Mouse (Mus musculus): ENCODE data around the gene Osbpl7. TPM values are rescaled to one million over a fixed set of nuclear protein-coding genes. Genes with fewer than 3 reads are reported as not detected.
A peak's percentile ranks its signal among the peaks of the same experiment; 100 is the strongest.

Gene Osbpl7
- total and polyA plus RNA-seq, 3 experiments: 11.5 to 18.9 TPM; not detected in 1

GRCm38 (mm10) chr11:97049492-97050085 lies 839 bp upstream of the Osbpl7 start:
- Histone ChIP-seq H3K4me1 (ENCODE audit: control insufficient read depth in 1 of 2, insufficient read depth in 2 of 2, low read length in 2 of 2) (peaks cover 0 to 16% of the 10 kb centered on the region in 2 experiments; a peak in 2 of 4 replicates), H3K79me2 (ENCODE audit: control insufficient read depth, insufficient read depth, low read length, poor library complexity) (peaks cover 10% of the 10 kb centered on the region), H3K27me3 (ENCODE audit: control insufficient read depth in 1 of 2, insufficient read depth in 2 of 2, low read length in 2 of 2) (no peaks in the 10 kb centered on the region), H3K9me3 (replicated peaks; ENCODE audit: insufficient read depth, low read length) (no peaks in the 10 kb centered on the region), H3K4me3 (ENCODE audit: control insufficient read depth in 1 of 2, insufficient read depth in 1 of 2, low read depth in 2 of 2, low read length in 2 of 2) (no peak overlapping the region), H3K36me3 (ENCODE audit: control insufficient read depth in 1 of 2, insufficient read depth in 2 of 2, low read length in 2 of 2) (no peaks in the 10 kb centered on the region), H3K9ac (ENCODE audit: control insufficient read depth, low read depth, low read length, poor library complexity, severe bottlenecking) (no peak overlapping the region), H3K27ac (ENCODE audit: control insufficient read depth, low read depth, low read length) (no peak overlapping the region)
- peak; percentile 84 for TF ChIP-seq POLR2AphosphoS2 (IDR thresholded peaks at IDR 0.05; ENCODE audit: low read length)
- TF ChIP-seq USF1 (IDR thresholded peaks at IDR 0.05; ENCODE audit: low read depth, low read length): no peak
- no peak for DNase-seq (ENCODE audit: low read depth, low spot score)

GRCm38 (mm10) chr11:97050944-97051586 lies 637 bp downstream of the Osbpl7 start:
- TF ChIP-seq MYC (IDR thresholded peaks at IDR 0.05; ENCODE audit: low read depth, low read length) (0 out of 2 replicates have a peak, but pooled peaks have one; percentile 16), POLR2A (IDR thresholded peaks at IDR 0.05; ENCODE audit: control insufficient read depth in 1 of 2, insufficient read depth in 1 of 2, low read depth in 1 of 2, low read length in 2 of 2, poor library complexity in 1 of 2) (no peak), SIN3A (IDR thresholded peaks at IDR 0.05; ENCODE audit: low read length) (peak; percentile 11; the same call in 1 of the 2 replicates), MXI1 (IDR thresholded peaks at IDR 0.05; ENCODE audit: low read depth, low read length) (peak; percentile 14), MEF2A (IDR thresholded peaks at IDR 0.05; ENCODE audit: extremely low read depth, insufficient replicate concordance, low read depth, low read length, poor library complexity, severe bottlenecking) (no peak)
- peak; percentile 70 for DNase-seq (ENCODE audit: low read depth, low spot score)
- Histone ChIP-seq H3K4me3 (ENCODE audit: control insufficient read depth in 1 of 2, insufficient read depth in 1 of 2, low read depth in 2 of 2, low read length in 2 of 2) (peak overlapping the region; percentile 78 to 88), H3K36me3 (ENCODE audit: control insufficient read depth in 1 of 2, insufficient read depth in 2 of 2, low read length in 2 of 2) (no peaks in the 10 kb centered on the region), H3K27me3 (ENCODE audit: control insufficient read depth in 1 of 2, insufficient read depth in 2 of 2, low read length in 2 of 2) (no peaks in the 10 kb centered on the region), H3K79me2 (ENCODE audit: control insufficient read depth, insufficient read depth, low read length, poor library complexity) (peaks cover 10% of the 10 kb centered on the region), H3K9ac (ENCODE audit: control insufficient read depth, low read depth, low read length, poor library complexity, severe bottlenecking) (peak overlapping the region; percentile 83), H3K27ac (ENCODE audit: control insufficient read depth, low read depth, low read length) (peak overlapping the region; percentile 54), H3K4me1 (ENCODE audit: control insufficient read depth in 1 of 2, insufficient read depth in 2 of 2, low read length in 2 of 2) (peaks cover 0 to 16% of the 10 kb centered on the region in 2 experiments; a peak in 2 of 4 replicates), H3K9me3 (replicated peaks; ENCODE audit: insufficient read depth, low read length) (no peaks in the 10 kb centered on the region)

DNA sequence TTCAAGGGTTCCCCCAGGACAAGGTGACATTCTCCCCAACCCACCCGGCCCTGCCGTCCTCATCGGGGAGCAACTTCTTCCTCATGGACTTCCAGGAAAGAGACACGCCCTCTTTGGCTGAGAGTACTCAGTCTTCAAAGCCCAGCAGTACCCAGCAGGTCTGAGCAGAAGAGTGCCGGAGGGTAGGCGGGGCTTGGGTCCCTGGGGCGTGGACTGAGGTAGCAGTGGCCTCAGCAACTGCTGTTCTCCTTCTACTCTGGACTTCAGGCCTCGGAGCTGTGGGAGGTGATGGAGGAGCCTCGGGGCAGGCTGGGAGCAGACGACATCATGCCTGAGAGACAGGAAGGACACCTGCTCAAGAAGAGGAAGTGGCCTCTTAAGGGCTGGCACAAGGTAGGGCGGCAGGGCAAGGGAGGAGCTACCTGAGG lies 1.8 kb downstream of the Osbpl7 start:
- TF ChIP-seq SIN3A (IDR thresholded peaks at IDR 0.05; ENCODE audit: low read length) (no peak; the same call in 1 of the 2 replicates), HCFC1 (IDR thresholded peaks at IDR 0.05; ENCODE audit: low read depth, low read length) (peak; percentile 13; the same call in 1 of the 2 replicates), MXI1 (IDR thresholded peaks at IDR 0.05; ENCODE audit: low read depth, low read length) (no peak), MEF2A (IDR thresholded peaks at IDR 0.05; ENCODE audit: extremely low read depth, insufficient replicate concordance, low read depth, low read length, poor library complexity, severe bottlenecking) (no peak)
- DNase-seq (ENCODE audit: low read depth, low spot score): peak; percentile 76
- Histone ChIP-seq H3K36me3 (ENCODE audit: control insufficient read depth in 1 of 2, insufficient read depth in 2 of 2, low read length in 2 of 2) (no peaks in the 10 kb centered on the region; a peak in 1 of 4 replicates), H3K4me3 (ENCODE audit: control insufficient read depth in 1 of 2, insufficient read depth in 1 of 2, low read depth in 2 of 2, low read length in 2 of 2) (peak overlapping the region; percentile 78 to 88), H3K27ac (ENCODE audit: control insufficient read depth, low read depth, low read length) (no peak overlapping the region), H3K27me3 (ENCODE audit: control insufficient read depth in 1 of 2, insufficient read depth in 2 of 2, low read length in 2 of 2) (no peaks in the 10 kb centered on the region), H3K4me1 (ENCODE audit: control insufficient read depth in 1 of 2, insufficient read depth in 2 of 2, low read length in 2 of 2) (peaks cover 0 to 16% of the 10 kb centered on the region in 2 experiments; a peak in 2 of 4 replicates), H3K9ac (ENCODE audit: control insufficient read depth, low read depth, low read length, poor library complexity, severe bottlenecking) (no peak overlapping the region; the same call in 1 of the 2 replicates), H3K79me2 (ENCODE audit: control insufficient read depth, insufficient read depth, low read length, poor library complexity) (peaks cover 10% of the 10 kb centered on the region), H3K9me3 (replicated peaks; ENCODE audit: insufficient read depth, low read length) (no peaks in the 10 kb centered on the region)

Data from MEL (cell line).